Mouse (Mus musculus) liver, embryonic 16.5 days (tissue): ENCODE results near the gene Olfr145. TPM values are rescaled to one million over a fixed set of nuclear protein-coding genes. Genes with fewer than 3 reads are reported as not detected.

Source experiments
- polyA plus RNA-seq: library from polyadenylated mRNA; unstranded; fragments of >200 nt; fragmentation: Nextera tagmentation; extraction: Ambion mirVana; gene quantifications from 2 replicates; pipeline ENCODE4 v1.2.1, GENCODE M21; 2015

The Olfr145 gene
- polyA plus RNA-seq, 1 experiment from 2014 or later: not detected

Other genes starting within 250 kb of the Olfr145 start
- gene Tbrg1, start 239.4 kb upstream of the Olfr145 start, polyA plus RNA-seq: 45.6 and 46.7 TPM in 2 replicates
- gene Panx3, start 227.5 kb upstream of the Olfr145 start, polyA plus RNA-seq: not detected in 2 replicates
- gene Olfr160, start 180.5 kb upstream of the Olfr145 start, polyA plus RNA-seq: not detected in 2 replicates
- gene Olfr874, start 151.6 kb upstream of the Olfr145 start, polyA plus RNA-seq: not detected in 2 replicates
- gene Olfr875, start 124.9 kb upstream of the Olfr145 start, polyA plus RNA-seq: not detected in 2 replicates
- not detected in 2 replicates for gene Olfr876, start 93.7 kb upstream of the Olfr145 start, polyA plus RNA-seq
- not detected in 2 replicates for gene Olfr877, start 42.5 kb upstream of the Olfr145 start, polyA plus RNA-seq
- gene Olfr878, start 21.1 kb downstream of the Olfr145 start, polyA plus RNA-seq: not detected in 2 replicates
- not detected in 2 replicates for gene Olfr881, start 95.1 kb downstream of the Olfr145 start, polyA plus RNA-seq
- gene Olfr883, start 129.1 kb downstream of the Olfr145 start, polyA plus RNA-seq: not detected in 2 replicates
- gene Olfr884, start 149.8 kb downstream of the Olfr145 start, polyA plus RNA-seq: not detected in 2 replicates
- gene Olfr885, start 164.6 kb downstream of the Olfr145 start, polyA plus RNA-seq: not detected in 2 replicates
- gene Olfr887, start 187.3 kb downstream of the Olfr145 start, polyA plus RNA-seq: not detected in 2 replicates
- gene Olfr888, start 211.4 kb downstream of the Olfr145 start, polyA plus RNA-seq: not detected in 2 replicates
- gene Olfr889, start 218.5 kb downstream of the Olfr145 start, polyA plus RNA-seq: 0.06 and 0.12 TPM in 2 replicates
- gene Olfr890, start 245.8 kb downstream of the Olfr145 start, polyA plus RNA-seq: not detected in 2 replicates